Mouse (Mus musculus) frontal cortex, postnatal 25 days (tissue): ENCODE measurements around the gene Olfr504.
"Not testable (repeated sequence)": the region's sequence is repeated elsewhere in the genome, so short reads cannot be mapped to it uniquely, and the experiment has no call there.

Experiments used
- DNase-seq, 2 experiments: peaks; one replicate each; pipeline ENCODE4 v3.0.0; 2022; ENCODE audit warnings: low spot score in 2 of 2

The Olfr504 gene

DNA sequence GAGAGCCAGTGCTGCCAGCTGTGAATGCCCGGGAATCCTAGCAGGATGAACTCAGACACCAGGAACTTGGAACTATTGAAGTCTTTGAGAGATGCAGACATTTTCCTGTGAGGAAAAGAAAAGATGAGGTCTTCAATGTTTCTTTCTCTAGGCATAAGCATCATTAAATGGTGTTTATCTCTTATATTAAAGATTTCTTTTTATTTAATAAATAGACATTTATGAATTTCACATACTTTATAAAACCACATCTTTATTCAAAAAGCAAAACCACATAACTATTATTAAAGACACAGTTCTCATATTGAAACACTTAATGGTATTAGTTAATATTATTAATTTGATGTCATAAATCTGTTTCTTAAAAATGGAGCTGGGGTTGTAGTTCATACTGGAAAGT is at the start of gene Olfr504:
Gene Olfr504, minus strand, starts transcription at position 101 of the 400 bp plus-strand sequence.
- DNase-seq: no peak

DNA sequence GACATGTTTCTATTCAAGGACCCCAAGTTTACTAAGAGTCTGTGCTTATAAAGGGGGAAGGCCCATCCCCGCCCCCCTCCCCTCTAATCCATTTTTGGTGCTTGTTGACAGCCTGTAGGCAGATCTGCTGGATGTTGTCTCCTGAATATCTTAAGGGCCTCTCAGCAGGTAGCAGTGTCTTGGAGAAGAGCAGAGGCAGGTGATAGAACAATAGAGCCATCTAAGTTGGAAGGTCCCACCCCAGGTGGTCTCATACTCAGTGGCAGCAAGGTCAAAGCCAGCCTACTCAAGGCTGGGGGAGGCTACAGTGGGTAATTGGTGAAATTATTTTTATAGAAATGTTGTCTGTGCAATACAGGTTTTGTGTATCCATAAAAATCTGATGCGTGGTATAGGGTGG is 48.5 kb upstream of the Olfr504 start:
- DNase-seq: no peak

DNA sequence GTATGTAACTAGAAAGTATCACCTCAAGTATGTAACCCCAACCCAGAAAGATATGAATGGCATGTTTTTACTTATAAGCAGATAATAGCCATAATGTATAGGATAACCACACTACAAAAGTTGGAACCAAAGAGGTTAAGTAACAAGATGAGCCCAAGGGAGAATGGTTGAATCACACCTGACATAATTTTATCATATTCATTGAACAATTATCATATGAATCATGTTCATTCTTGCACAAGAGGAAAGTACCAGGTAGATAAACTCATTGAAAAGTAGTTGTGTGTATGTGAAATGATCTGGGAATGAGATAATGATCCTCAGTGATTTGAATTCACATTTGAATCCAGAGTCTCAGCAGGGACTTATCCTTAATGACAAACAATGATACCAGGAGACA is 44.9 kb upstream of the Olfr504 start, which contains the start of gene Olfr506:
Gene Olfr506, plus strand, starts transcription at position 301 of the 400 bp plus-strand sequence.
- DNase-seq: no peak

DNA sequence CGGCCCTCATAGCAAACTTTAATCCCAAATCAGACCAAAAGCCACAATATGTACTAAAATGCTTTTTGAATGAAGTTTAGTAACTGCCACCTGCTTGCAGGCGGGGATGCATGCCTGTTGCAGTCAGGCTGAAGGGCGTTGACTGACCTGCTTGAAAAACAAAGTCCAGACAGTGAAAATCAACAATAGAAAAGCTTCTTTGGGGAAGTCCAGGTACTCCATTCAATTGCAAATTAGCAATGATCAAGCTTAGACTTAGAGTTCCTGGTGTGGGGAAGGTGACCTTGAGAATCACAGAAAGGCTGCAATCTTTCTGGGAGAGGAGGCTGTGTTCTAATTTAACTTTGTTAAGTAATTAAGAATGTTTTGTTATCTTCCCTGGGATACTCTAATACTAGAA is 36.3 kb upstream of the Olfr504 start:
- DNase-seq: not testable (repeated sequence)

DNA sequence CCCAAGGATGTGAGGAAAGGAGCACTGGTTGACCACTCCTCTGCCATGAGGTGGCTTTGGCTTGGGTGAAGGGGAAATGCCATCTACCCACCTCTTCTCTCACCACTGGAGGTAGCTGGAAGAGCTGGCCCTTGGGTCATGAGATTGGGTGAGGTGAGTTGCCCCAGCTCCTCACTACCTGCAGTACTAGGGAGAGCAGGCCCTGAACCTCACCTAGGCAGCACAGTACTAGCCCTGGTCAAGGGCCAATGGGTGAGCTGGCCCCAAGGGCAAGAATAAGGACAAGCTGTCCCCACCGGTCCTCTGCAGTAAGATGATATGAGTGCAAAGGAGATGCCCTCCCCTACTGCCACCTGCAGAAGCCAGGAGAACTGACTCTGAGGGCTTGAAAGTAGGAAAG is 24.2 kb upstream of the Olfr504 start:
- DNase-seq: no peak

DNA sequence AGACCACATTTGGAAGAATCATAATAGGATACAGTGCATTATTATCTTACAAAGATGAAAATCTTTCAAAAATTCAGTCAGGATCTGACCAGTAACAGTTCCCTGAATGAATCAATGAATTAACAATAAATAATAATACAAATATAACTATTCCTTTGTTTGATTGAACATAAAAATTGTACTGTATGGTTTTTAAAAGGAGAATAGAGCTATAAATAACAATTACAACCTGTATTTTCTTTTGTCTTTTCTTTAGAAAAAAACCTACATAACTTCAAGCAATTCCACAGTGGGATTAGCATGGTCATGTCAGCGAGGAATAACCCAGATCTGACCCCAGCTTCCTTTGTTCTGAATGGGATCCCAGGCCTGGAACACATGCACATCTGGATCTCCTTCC is 21.4 kb downstream of the Olfr504 start, which contains the start of gene Olfr503:
Gene Olfr503, plus strand, starts transcription at position 301 of the 400 bp plus-strand sequence.
- not testable (repeated sequence) for DNase-seq

DNA sequence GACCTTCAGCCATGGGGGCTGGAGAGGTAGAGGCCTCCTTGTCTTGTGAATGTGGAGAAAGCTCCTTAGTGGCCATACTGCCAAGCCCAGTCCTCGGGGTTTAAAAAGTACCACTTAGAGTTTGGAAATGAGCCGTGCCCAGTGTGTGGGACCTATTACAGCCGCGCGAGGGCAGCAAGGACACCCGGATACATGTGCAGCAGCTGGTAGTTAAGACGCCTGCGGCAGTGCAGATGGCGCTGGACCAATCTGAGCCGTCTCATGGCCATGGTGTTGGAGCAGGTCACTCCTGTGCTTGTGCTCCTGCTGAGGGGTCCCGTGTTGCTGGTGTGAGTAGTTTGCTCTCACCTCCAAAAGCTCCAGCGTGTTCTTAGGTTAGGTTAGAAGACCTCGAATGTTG is 23.2 kb downstream of the Olfr504 start:
- DNase-seq: no peak

DNA sequence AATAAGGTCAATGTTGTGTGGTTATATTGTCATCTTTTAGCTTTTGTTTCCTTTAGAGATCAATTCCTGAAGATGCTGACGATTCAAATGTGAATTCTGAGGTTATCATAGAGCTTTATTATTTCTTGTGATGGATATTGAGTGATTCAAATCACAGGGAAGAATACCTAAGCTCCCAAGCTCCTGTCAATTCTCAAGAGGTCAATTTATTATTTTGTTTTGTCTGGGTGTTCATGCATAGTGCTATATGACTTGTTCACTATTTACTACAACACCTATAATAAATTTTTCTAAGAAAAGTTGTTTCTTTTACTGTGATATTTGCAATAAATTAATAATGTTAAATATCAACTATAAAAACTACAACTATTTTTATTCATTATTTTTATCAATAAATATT is 40.6 kb downstream of the Olfr504 start, which contains the start of gene Olfr502:
Gene Olfr502, minus strand, starts transcription at position 101 of the 400 bp plus-strand sequence.
- DNase-seq: no peak
